ENCODE assay signal across 13 mouse cellular contexts in genomic region chr6:23003152-23003551, GRCm38 (mm10).
A peak's percentile ranks its signal among the peaks of the same experiment; 100 is the strongest.
DNase-seq lines count a peak whose midpoint lies in the region; TF ChIP-seq lines count a peak whose summit lies in the region.
"Had no signal": no experiment of that assay in that cellular context is flagged by ENCODE, and none has a peak within 500 bp of the region (broad histone marks: within the 10 kb centered on the region; RNA-seq: fewer than 3 reads in every experiment).

No protein-coding gene starts in this region.

- H3K9me3 ChIP-seq in CH12.LX (replicated peaks; ENCODE audit: low read length): no peaks in the 10 kb centered on the region
- H3K9me3 ChIP-seq: forebrain, embryonic 15.5 days; neural tube, embryonic 15.5 days had no signal

- intact Hi-C loops in gastrocnemius, adult 2 months (cut with DNase I): no loop called here
- intact Hi-C loops in gastrocnemius, postnatal 36 days (cut with DNase I): no loop called here
- intact Hi-C loops in left cerebral cortex, adult 2 months (cut with DNase I): loop anchor here (10.0 kb wide), 1 partner anchor 452 kb away; no protein-coding TSS in a partner anchor
- intact Hi-C loops in left cerebral cortex, postnatal 36 days (cut with DNase I): loop anchor here (10.0 kb wide), 1 partner anchor 452 kb away; no protein-coding TSS in a partner anchor

- in situ Hi-C loops in CH12.LX (cut with MboI; ENCODE audit: low pct_ligation_motif_present, low pct_unique_long_range_greater_than_20kb, low sequenced_read_pairs): no loop called here

- peak; percentile 8; the same call in 1 of the 2 replicates for TF ChIP-seq CTCF in gastrocnemius, adult 2 months (IDR thresholded peaks at IDR 0.05)
- TF ChIP-seq CTCF in left cerebral cortex, adult 2 months (IDR thresholded peaks at IDR 0.05): peak; percentile 50
- peak in 1 of 2 experiments; percentile 60; a peak in 2 of 4 replicates for TF ChIP-seq CTCF in CH12.LX (conservative IDR thresholded peaks at IDR 0.05 in 1 of 2, IDR thresholded peaks at IDR 0.05 in 1 of 2; ENCODE audit: low read depth in 2 of 2, low read length in 2 of 2)
- TF ChIP-seq CTCF in brain, embryonic 14.5 days (IDR thresholded peaks at IDR 0.05; ENCODE audit: borderline replicate concordance, extremely low read depth, insufficient read depth, insufficient read length): no peak

- H3K4me3 ChIP-seq in gastrocnemius, adult 2 months: no peak overlapping the region
- H3K4me3 ChIP-seq in left cerebral cortex, adult 2 months: no peak overlapping the region
- H3K4me3 ChIP-seq in CH12.LX (replicated peaks in 1 of 3; ENCODE audit: low read depth in 2 of 3, low read length in 2 of 3, poor library complexity in 1 of 3): no peak overlapping the region
- H3K4me3 ChIP-seq: forebrain, embryonic 15.5 days; neural tube, embryonic 15.5 days had no signal

- no peak for TF ChIP-seq EP300 in CH12.LX (IDR thresholded peaks at IDR 0.05; ENCODE audit: low read length)

- H3K9ac ChIP-seq in CH12.LX (ENCODE audit: insufficient read depth, low read depth): no peak overlapping the region
- H3K9ac ChIP-seq: forebrain, embryonic 15.5 days; neural tube, embryonic 15.5 days had no signal

- dilution Hi-C loops in CH12.LX (cut with MboI; ENCODE audit: extremely low pct_ligation_motif_present, extremely low pct_unique_long_range_greater_than_20kb, low sequenced_read_pairs): no loop called here

- H3K27me3 ChIP-seq in CH12.LX (replicated peaks): no peaks in the 10 kb centered on the region
- H3K27me3 ChIP-seq: forebrain, embryonic 15.5 days; neural tube, embryonic 15.5 days had no signal

- TF ChIP-seq POLR2A in CH12.LX (IDR thresholded peaks at IDR 0.05; ENCODE audit: low read depth, low read length): no peak
- TF ChIP-seq POLR2A in brain, embryonic 14.5 days (IDR thresholded peaks at IDR 0.05; ENCODE audit: borderline replicate concordance, extremely low read depth, insufficient read depth, insufficient read length, poor library complexity, severe bottlenecking): no peak

- H3K4me2 ChIP-seq in CH12.LX (ENCODE audit: insufficient read depth, low read depth, poor library complexity, severe bottlenecking): no peak overlapping the region
- H3K4me2 ChIP-seq: forebrain, embryonic 15.5 days; neural tube, embryonic 15.5 days had no signal

- no peak for DNase-seq in gastrocnemius, adult 2 months
- DNase-seq in gastrocnemius, postnatal 36 days: no peak
- DNase-seq in left cerebral cortex, adult 2 months (ENCODE audit: extremely low spot score in 1 of 2, low spot score in 2 of 2): no peak
- no peak for DNase-seq in left cerebral cortex, postnatal 36 days (ENCODE audit: low spot score in 2 of 2)
- DNase-seq in CH12.LX (ENCODE audit: extremely low read depth): peak; percentile 4
- DNase-seq in brain, embryonic 14.5 days (ENCODE audit: low read depth): peak; percentile 51
- DNase-seq in thymus, postnatal 36 days: no peak
- no peak for DNase-seq in adrenal gland, adult (ENCODE audit: inconsistent age in 2 of 2, low spot score in 1 of 2)
- DNase-seq: adrenal gland, postnatal 36 days; heart, adult 18-20 months; heart, postnatal 10 days had no signal

- H3K36me3 ChIP-seq in CH12.LX (replicated peaks in 1 of 2; ENCODE audit: control insufficient read depth in 1 of 2, insufficient read depth in 1 of 2, low read length in 1 of 2): no peaks in the 10 kb centered on the region

- no peaks in the 10 kb centered on the region for H3K79me2 ChIP-seq in CH12.LX (replicated peaks; ENCODE audit: control insufficient read depth, extremely low read depth, insufficient read depth, poor library complexity, severe bottlenecking)

- H3K4me1 ChIP-seq in CH12.LX (ENCODE audit: control insufficient read depth in 1 of 2, insufficient read depth in 2 of 2): no peaks in the 10 kb centered on the region
- H3K4me1 ChIP-seq: forebrain, embryonic 15.5 days; neural tube, embryonic 15.5 days had no signal

- peak; percentile 70 for TF ChIP-seq RAD21 in CH12.LX (IDR thresholded peaks at IDR 0.05; ENCODE audit: low read depth, low read length)

- no peak overlapping the region for H3K27ac ChIP-seq in gastrocnemius, adult 2 months
- H3K27ac ChIP-seq in left cerebral cortex, adult 2 months: no peak overlapping the region
- no peak overlapping the region for H3K27ac ChIP-seq in CH12.LX (ENCODE audit: insufficient read depth, low read depth)
- H3K27ac ChIP-seq: forebrain, embryonic 15.5 days; neural tube, embryonic 15.5 days had no signal

TF ChIP-seq in CH12.LX, 34 proteins besides CTCF, POLR2A, EP300 and RAD21:
- TF ChIP-seq IRF4 (IDR thresholded peaks at IDR 0.05; ENCODE audit: low read depth, low read length) (no peak), RCOR1 (conservative IDR thresholded peaks at IDR 0.05; ENCODE audit: low read depth, low read length) (no peak), GABPA (IDR thresholded peaks at IDR 0.05; ENCODE audit: insufficient replicate concordance, low read depth, low read length) (no peak), USF2 (conservative IDR thresholded peaks at IDR 0.05; ENCODE audit: low read depth, low read length) (no peak), JUND (conservative IDR thresholded peaks at IDR 0.05; ENCODE audit: low read depth, low read length) (no peak), MAFK (IDR thresholded peaks at IDR 0.05; ENCODE audit: insufficient replicate concordance, low read length) (no peak), BHLHE40 (IDR thresholded peaks at IDR 0.05; ENCODE audit: low read depth, low read length) (no peak), ELF1 (IDR thresholded peaks at IDR 0.05; ENCODE audit: low read depth, low read length) (no peak), UBTF (IDR thresholded peaks at IDR 0.05; ENCODE audit: low read depth, low read length) (no peak)

Comparison
In these comparisons a context has a peak if more than half of its experiments do, and no peak if none do; other contexts are left out.
1. DNase-seq: peak in CH12.LX (single experiment) and brain, embryonic 14.5 days (single experiment); none in gastrocnemius, adult 2 months (single experiment), gastrocnemius, postnatal 36 days (0 of 2), left cerebral cortex, adult 2 months (0 of 2), left cerebral cortex, postnatal 36 days (0 of 2), thymus, postnatal 36 days (0 of 2) and adrenal gland, adult (0 of 2).
2. intact Hi-C loops: an anchor here in left cerebral cortex, adult 2 months (10.0 kb wide) and left cerebral cortex, postnatal 36 days (10.0 kb wide); none called in gastrocnemius, adult 2 months and gastrocnemius, postnatal 36 days.